Mouse (Mus musculus) spleen, postnatal 10 days (tissue): ENCODE data around the gene St8sia6.
"Not testable (repeated sequence)": the region's sequence is repeated elsewhere in the genome, so short reads cannot be mapped to it uniquely, and the experiment has no call there.

ENCODE experiments used
- DNase-seq, 2 experiments: peaks; one replicate each; pipeline ENCODE4 v3.0.0; 2021 to 2022; ENCODE audit warnings: low spot score in 2 of 2

Gene St8sia6

GRCm38 (mm10) chr2:13630136-13630832 is 163.6 kb downstream of the St8sia6 start:
- no peak for DNase-seq

- not testable (repeated sequence) for DNase-seq
These were observed 190.2 kb downstream of the St8sia6 start for GRCm38 (mm10) chr2:13603636-13604035.

- DNase-seq = no peak
These were observed 190.8 kb downstream of the St8sia6 start for GRCm38 (mm10) chr2:13603093-13603492.
